Mouse (Mus musculus) ES-E14 (cell line): Measurements from ENCODE around the gene Slc38a4. TPM values are rescaled to one million over a fixed set of nuclear protein-coding genes. Genes with fewer than 3 reads are reported as not detected.

Experiments
- DNase-seq: peaks from one replicate; pipeline ENCODE4 v3.0.0-alpha.2; 2013; ENCODE audit warnings: low read depth, low spot score
- H3K27ac ChIP-seq: 2 replicates; pipeline ENCODE4 v1.5.1; 2012; ENCODE audit warnings: low read depth, mild to moderate bottlenecking, low read length, moderate library complexity, mixed read lengths; ENCODE audit not compliant: poor library complexity, insufficient read depth, severe bottlenecking
- H3K36me3 ChIP-seq: 2 replicates; pipeline ENCODE4 v1.6.1; 2012; ENCODE audit warnings: mild to moderate bottlenecking, low read length, moderate library complexity, mixed read lengths; ENCODE audit not compliant: control insufficient read depth, poor library complexity, insufficient read depth, severe bottlenecking
- H3K4me1 ChIP-seq, 2 experiments: fragments of 150-350 bp in 1 of 2; sonication (generic) in 1 of 2; 2 replicates each; pipeline ENCODE4 v1.6.1; 2012; ENCODE audit warnings: low read length in 2 of 2, mild to moderate bottlenecking in 1 of 2, mixed read lengths in 1 of 2; ENCODE audit not compliant: control insufficient read depth in 2 of 2, insufficient read depth in 2 of 2, poor library complexity in 1 of 2
- H3K4me3 ChIP-seq, 2 experiments: fragments of 150-350 bp in 1 of 2; sonication (generic) in 1 of 2; 2 replicates each; pipeline ENCODE4 v1.5.1; 2012; ENCODE audit warnings: low read length in 2 of 2, low read depth in 1 of 2, mild to moderate bottlenecking in 1 of 2, mixed read lengths in 1 of 2; ENCODE audit not compliant: insufficient read depth in 1 of 2, poor library complexity in 1 of 2, severe bottlenecking in 1 of 2
- H3K9ac ChIP-seq: 2 replicates; pipeline ENCODE4 v1.6.1; 2012; ENCODE audit warnings: low read depth, mild to moderate bottlenecking, low read length, mixed read lengths; ENCODE audit not compliant: poor library complexity, insufficient read depth, severe bottlenecking
- H3K9me3 ChIP-seq: fragments of 150-350 bp; sonication (generic); 2 replicates; pipeline ENCODE4 v1.6.1; 2012; ENCODE audit warnings: low read depth, mild to moderate bottlenecking, low read length; ENCODE audit not compliant: control insufficient read depth, insufficient read depth
- CHD2 ChIP-seq: IDR thresholded peaks from 2 replicates; pipeline ENCODE4 v1.6.1; 2014; ENCODE audit warnings: mild to moderate bottlenecking, low read depth, low read length, inconsistent platforms
- HCFC1 ChIP-seq: IDR thresholded peaks from 2 replicates; pipeline ENCODE4 v1.6.1; 2012; ENCODE audit warnings: low read length, inconsistent platforms, borderline replicate concordance; ENCODE audit not compliant: insufficient read depth
- MAFK ChIP-seq: IDR thresholded peaks from 2 replicates; pipeline ENCODE4 v1.6.1; 2014; ENCODE audit warnings: mild to moderate bottlenecking, low read depth, low read length, inconsistent platforms; ENCODE audit not compliant: insufficient read depth
- ZC3H11A ChIP-seq: IDR thresholded peaks from 2 replicates; pipeline ENCODE4 v1.6.1; 2012; ENCODE audit warnings: low read depth, mild to moderate bottlenecking, inconsistent platforms, low read length, borderline replicate concordance
- ZNF384 ChIP-seq: IDR thresholded peaks from 2 replicates; pipeline ENCODE4 v1.6.1; 2012; ENCODE audit warnings: low read depth, low read length, inconsistent platforms
- in situ Hi-C, 2 experiments: fragments of 600-800 bp; cut with MboI; formaldehyde crosslinking; loops; one replicate each; pipeline ENCODE4 v1.15.1; 2025; ENCODE audit warnings: low sequenced_read_pairs in 2 of 2, inconsistent platforms in 1 of 2; ENCODE audit not compliant: unreplicated experiment in 2 of 2
- total RNA-seq: library from RNA; depleted of rRNA; stranded (reverse); fragments of 300-350 nt; gene quantifications from 2 replicates; pipeline ENCODE4 v1.2.3, GENCODE M21; 2012

Slc38a4 gene
- total RNA-seq, 1 experiment: 324 TPM

DNA sequence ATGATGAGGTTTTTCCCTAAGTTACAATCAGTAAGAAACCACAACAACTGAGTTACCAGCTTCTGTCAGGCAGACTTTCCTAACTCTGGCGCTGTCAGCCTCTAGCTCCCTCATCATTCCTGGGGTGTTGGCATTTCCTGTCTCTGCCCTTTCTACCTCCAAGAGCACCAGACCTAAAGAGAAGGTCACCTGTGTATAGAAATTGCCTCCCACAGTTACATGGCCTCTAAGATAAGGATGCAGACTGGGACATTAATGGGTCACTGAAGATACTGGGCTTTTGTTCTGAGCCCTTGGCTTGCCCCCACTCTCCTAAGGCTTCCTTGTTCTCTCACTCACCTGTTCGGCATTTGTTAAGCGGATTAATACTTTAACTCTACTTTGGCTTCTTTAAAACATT, 99.1 kb downstream of the Slc38a4 start:
- peaks cover 0 to 4% of the 10 kb centered on the region in 2 experiments; a peak in 1 of 4 replicates for H3K4me1 ChIP-seq
- in situ Hi-C loops: loop anchor here in 1 of 2 experiments (25.0 kb wide), 1 partner anchor 181 kb away; no protein-coding TSS in a partner anchor

DNA sequence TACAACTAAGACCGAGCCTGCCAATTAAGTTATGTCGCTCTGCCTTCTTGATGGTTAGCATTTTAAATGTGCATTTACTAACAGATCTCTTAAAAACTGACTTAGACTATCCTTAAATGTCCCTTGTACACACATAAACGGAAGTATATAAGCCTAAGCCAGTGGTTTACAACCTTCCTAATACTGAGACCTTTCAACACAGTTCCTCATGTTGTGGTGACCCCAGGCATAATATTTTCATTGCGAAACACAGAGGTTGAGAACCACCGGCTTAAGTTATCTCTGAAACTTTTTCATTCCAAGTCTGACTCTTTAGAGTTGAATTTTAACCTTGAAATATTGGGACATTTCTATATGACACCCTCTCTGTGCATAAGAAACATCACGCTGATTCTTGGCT, 101.4 kb downstream of the Slc38a4 start:
- no peak for TF ChIP-seq ZC3H11A
- TF ChIP-seq MAFK: no peak
- no peak for TF ChIP-seq CHD2
- no peak for TF ChIP-seq ZNF384
- TF ChIP-seq HCFC1: no peak
- no peak for DNase-seq
- Histone ChIP-seq H3K36me3 (no peaks in the 10 kb centered on the region), H3K27ac (no peak overlapping the region), H3K4me1 (peaks cover 0 to 4% of the 10 kb centered on the region in 2 experiments; a peak in 1 of 4 replicates), H3K4me3 (peak overlapping the region in 1 of 2 experiments; percentile 55; a peak in 1 of 4 replicates), H3K9me3 (no peaks in the 10 kb centered on the region), H3K9ac (no peak overlapping the region)
- in situ Hi-C loops: loop anchor here in 1 of 2 experiments (25.0 kb wide), 1 partner anchor 183 kb away; no protein-coding TSS in a partner anchor

More for the DNA sequence above, 99.1 kb downstream of the Slc38a4 start:
- H3K27ac ChIP-seq: no peak overlapping the region
- no peak overlapping the region for H3K9ac ChIP-seq
- no peaks in the 10 kb centered on the region for H3K36me3 ChIP-seq
- H3K9me3 ChIP-seq: no peaks in the 10 kb centered on the region
- TF ChIP-seq ZNF384: no peak
- TF ChIP-seq MAFK: no peak
- TF ChIP-seq ZC3H11A: no peak
- TF ChIP-seq HCFC1: no peak
- no peak for TF ChIP-seq CHD2
- DNase-seq: no peak
- H3K4me3 ChIP-seq: no peak overlapping the region

DNA sequence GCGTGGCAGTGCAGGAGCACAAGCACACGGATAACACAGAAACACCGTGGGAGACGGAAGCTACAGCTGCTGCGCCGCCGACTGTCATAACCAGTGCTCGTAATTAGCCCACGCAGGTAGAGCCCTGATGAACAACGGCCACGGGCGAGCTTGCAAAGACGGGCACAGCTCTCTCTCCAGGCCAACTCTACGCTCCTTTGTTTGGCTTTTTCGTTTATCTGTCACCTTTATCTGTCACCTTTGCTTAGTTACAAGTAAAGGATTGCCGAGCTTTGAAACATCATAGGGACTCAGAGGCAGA, 101.9 kb downstream of the Slc38a4 start:
- no peak for TF ChIP-seq CHD2
- no peak for TF ChIP-seq ZC3H11A
- Histone ChIP-seq H3K9me3 (no peaks in the 10 kb centered on the region), H3K4me1 (peaks cover 0 to 4% of the 10 kb centered on the region in 2 experiments; a peak in 1 of 4 replicates), H3K4me3 (peak overlapping the region; percentile 55 to 58), H3K36me3 (no peaks in the 10 kb centered on the region), H3K27ac (no peak overlapping the region), H3K9ac (peak overlapping the region; percentile 15; the same call in 1 of the 2 replicates)
- in situ Hi-C loops: loop anchor here in 1 of 2 experiments (25.0 kb wide), 1 partner anchor 183 kb away; no protein-coding TSS in a partner anchor
- DNase-seq: no peak

DNA sequence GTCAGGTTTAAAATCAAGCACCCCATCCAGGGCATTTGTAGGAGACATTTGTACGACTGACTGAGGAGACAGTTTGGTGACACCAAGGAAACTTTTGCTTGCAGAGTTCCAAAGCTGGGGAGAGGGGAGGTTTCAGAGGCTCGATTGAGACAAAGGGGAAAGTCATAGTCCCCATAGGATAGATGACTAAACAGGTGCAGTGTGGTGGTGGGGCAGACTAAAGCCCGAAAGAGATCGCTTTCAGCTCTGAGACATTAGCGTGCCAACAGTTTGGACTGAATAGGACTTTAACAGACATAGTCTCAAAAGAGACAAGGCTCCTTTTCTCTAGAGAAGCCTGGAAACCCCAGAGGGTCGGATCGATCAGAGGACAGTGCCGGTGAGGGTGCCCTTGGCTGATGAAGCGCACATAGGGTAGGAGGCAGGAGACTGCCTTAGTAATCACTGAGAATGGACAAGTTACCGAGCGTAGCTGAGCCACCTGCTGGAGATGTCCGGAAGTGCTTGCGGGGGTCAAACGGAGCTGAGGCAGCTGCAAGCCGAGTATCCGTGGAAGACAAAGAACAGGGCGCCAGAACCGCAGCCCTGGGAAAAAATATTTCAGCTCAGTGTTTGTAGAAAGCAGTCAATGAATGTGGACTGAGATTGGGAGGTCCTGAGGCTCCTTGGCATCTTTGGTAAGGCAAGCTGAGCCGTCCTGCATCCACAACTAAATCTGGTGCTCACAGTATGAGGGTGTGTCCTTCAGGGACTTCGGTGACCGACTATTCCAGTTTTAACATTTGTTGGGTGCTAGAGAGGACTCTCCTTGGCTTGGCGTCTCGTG, 102.4 kb downstream of the Slc38a4 start:
- peak; percentile 66 for DNase-seq
- peak overlapping the region; percentile 15; the same call in 1 of the 2 replicates for H3K9ac ChIP-seq
- no peaks in the 10 kb centered on the region for H3K9me3 ChIP-seq
- H3K27ac ChIP-seq: no peak overlapping the region; the same call in 1 of the 2 replicates
- peaks cover 0 to 4% of the 10 kb centered on the region in 2 experiments; a peak in 1 of 4 replicates for H3K4me1 ChIP-seq
- no peaks in the 10 kb centered on the region for H3K36me3 ChIP-seq
- in situ Hi-C loops: loop anchor here in 1 of 2 experiments (25.0 kb wide), 1 partner anchor 184 kb away; no protein-coding TSS in a partner anchor
- H3K4me3 ChIP-seq: peak overlapping the region; percentile 55 to 58
- TF ChIP-seq CHD2: no peak
- no peak for TF ChIP-seq ZC3H11A
